Comparison of ENCODE assay signal across 9 mouse cellular contexts in the genomic region with DNA sequence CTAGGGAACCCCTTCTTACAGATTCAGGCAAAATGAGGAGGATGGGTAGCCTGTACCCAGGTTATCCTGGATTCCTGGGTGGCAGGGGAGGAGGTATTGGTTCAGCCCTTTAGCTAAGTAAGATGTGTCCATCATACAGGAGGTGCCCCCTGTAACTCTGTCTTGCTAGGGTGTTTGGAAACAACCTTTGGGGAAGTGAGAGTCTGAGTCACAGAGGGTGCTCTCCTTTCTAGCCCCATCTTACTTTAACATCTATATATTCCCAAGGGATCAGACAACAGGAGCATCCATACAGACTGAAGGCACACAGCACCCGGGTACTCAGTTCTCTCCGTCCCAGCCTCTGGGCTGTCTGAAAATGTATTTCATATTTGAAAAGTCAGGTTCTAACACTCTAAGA. TPM values are rescaled to one million over a fixed set of nuclear protein-coding genes. Genes with fewer than 3 reads are reported as not detected.
DNase-seq lines count a peak whose midpoint lies in the region; ATAC-seq lines count a peak whose summit lies in the region.
"Had no signal": no experiment of that assay in that cellular context is flagged by ENCODE, and none has a peak within 500 bp of the region (broad histone marks: within the 10 kb centered on the region; RNA-seq: fewer than 3 reads in every experiment).

No protein-coding gene starts in this region.

- DNase-seq in A20 (ENCODE audit: low read depth, low spot score) = peak; percentile 66
- peak; percentile 12 to 16 for DNase-seq in B cell, adult 2 months
- DNase-seq in embryo, embryonic 11 days = no peak
- DNase-seq in kidney, postnatal 36 days = no peak
- no peak for DNase-seq in spleen, adult 12 weeks (ENCODE audit: low spot score)
- DNase-seq in frontal cortex, postnatal 36 days (ENCODE audit: low spot score in 2 of 2) = no peak

- ATAC-seq in granulocyte monocyte progenitor cell, adult 5-6 weeks (replicated peaks; ENCODE audit: poor library complexity, severe bottlenecking) = peak; percentile 64
- ATAC-seq in megakaryocyte progenitor cell, adult 5-6 weeks (replicated peaks; ENCODE audit: poor library complexity) = peak; percentile 40; the same call in 1 of the 2 replicates
- ATAC-seq: Patski had no signal

RNA-seq across cellular contexts. Expression of a gene that starts 23.9 kb away (rescaled TPM):
- total RNA-seq in granulocyte monocyte progenitor cell, adult 5-6 weeks (2014; fragmentation: Nextera tagmentation) = 4.1 and 5.0 TPM in 2 replicates
- 2.7 and 2.8 TPM in 2 replicates for total RNA-seq in granulocyte monocyte progenitor cell, adult 5-6 weeks (2017)
- 0.51 and 0.67 TPM in 2 replicates for total RNA-seq in megakaryocyte progenitor cell, adult 5-6 weeks (2015)
- total RNA-seq in megakaryocyte progenitor cell, adult 5-6 weeks (2017) = 1.00 and 2.1 TPM in 2 replicates

RNA-seq across cellular contexts. Expression of a gene that starts 50.4 kb away (rescaled TPM):
- not detected in 2 replicates for total RNA-seq in granulocyte monocyte progenitor cell, adult 5-6 weeks (2014; fragmentation: Nextera tagmentation)
- not detected in 2 replicates for total RNA-seq in granulocyte monocyte progenitor cell, adult 5-6 weeks (2017)
- total RNA-seq in megakaryocyte progenitor cell, adult 5-6 weeks (2015) = 0.10 and 0.27 TPM in 2 replicates
- total RNA-seq in megakaryocyte progenitor cell, adult 5-6 weeks (2017) = 0.04 and 0.34 TPM in 2 replicates

Comparison
In these comparisons a context has a peak if more than half of its experiments do, and no peak if none do; other contexts are left out.
1. DNase-seq: peak in A20 (single experiment) and B cell, adult 2 months (2 of 2); none in embryo, embryonic 11 days (single experiment), kidney, postnatal 36 days (0 of 2), spleen, adult 12 weeks (single experiment) and frontal cortex, postnatal 36 days (0 of 2).